Mouse (Mus musculus) small intestine, adult 2 months (tissue): ENCODE results near the gene 4932438A13Rik. TPM values are rescaled to one million over a fixed set of nuclear protein-coding genes. Genes with fewer than 3 reads are reported as not detected.

Source experiments
- H3K27ac ChIP-seq: fragments of 200-500 bp; 2 replicates; pipeline ENCODE4 v1.5.1; 2012; ENCODE audit warnings: low read depth, low read length, control low read depth, inconsistent platforms; ENCODE audit not compliant: insufficient read depth
- H3K27me3 ChIP-seq: fragments of 200-500 bp; 2 replicates; pipeline ENCODE4 v1.6.1; 2012; ENCODE audit warnings: mild to moderate bottlenecking, moderate library complexity, low read length, inconsistent platforms; ENCODE audit not compliant: control insufficient read depth, insufficient read depth
- H3K36me3 ChIP-seq: fragments of 200-500 bp; 2 replicates; pipeline ENCODE4 v1.6.1; 2012; ENCODE audit warnings: mild to moderate bottlenecking, low read length, control low read depth, inconsistent platforms; ENCODE audit not compliant: control insufficient read depth, insufficient read depth
- H3K4me1 ChIP-seq: fragments of 200-500 bp; 2 replicates; pipeline ENCODE4 v1.6.1; 2012; ENCODE audit warnings: low read length, inconsistent platforms, mixed read lengths; ENCODE audit not compliant: control insufficient read depth, insufficient read depth, insufficient read length
- H3K4me3 ChIP-seq: fragments of 200-500 bp; 2 replicates; pipeline ENCODE4 v1.5.1; 2012; ENCODE audit warnings: low read depth, mild to moderate bottlenecking, control low read depth, inconsistent platforms, low read length, moderate library complexity
- CTCF ChIP-seq: fragments of 200-500 bp; IDR thresholded peaks from 2 replicates; pipeline ENCODE4 v1.5.1; 2012; ENCODE audit warnings: low read depth, mild to moderate bottlenecking, control low read depth, inconsistent platforms, low read length, moderate library complexity, mixed read lengths; ENCODE audit not compliant: insufficient replicate concordance, insufficient read length; ENCODE audit errors: extremely low read depth
- POLR2A ChIP-seq: fragments of 200-500 bp; IDR thresholded peaks from 2 replicates; pipeline ENCODE4 v1.6.1; 2012; ENCODE audit warnings: low read depth, mild to moderate bottlenecking, control low read depth, inconsistent platforms, low read length, moderate library complexity
- WGBS: fragments of 180-500 bp; shearing (Covaris S2); methylation state at CpG from one replicate; pipeline ENCODE4 v1.1.7; 2018; 5-methylcytosine and 5-hydroxymethylcytosine counted together
- polyA plus RNA-seq: library from polyadenylated mRNA; depleted of rRNA; stranded (reverse); fragments of >200 nt; gene quantifications from 2 replicates; pipeline ENCODE4 v1.2.3, GENCODE M21; 2012; rRNA removed

The 4932438A13Rik gene
- polyA plus RNA-seq, result 5.4 and 13.3 TPM in 2 replicates

DNA sequence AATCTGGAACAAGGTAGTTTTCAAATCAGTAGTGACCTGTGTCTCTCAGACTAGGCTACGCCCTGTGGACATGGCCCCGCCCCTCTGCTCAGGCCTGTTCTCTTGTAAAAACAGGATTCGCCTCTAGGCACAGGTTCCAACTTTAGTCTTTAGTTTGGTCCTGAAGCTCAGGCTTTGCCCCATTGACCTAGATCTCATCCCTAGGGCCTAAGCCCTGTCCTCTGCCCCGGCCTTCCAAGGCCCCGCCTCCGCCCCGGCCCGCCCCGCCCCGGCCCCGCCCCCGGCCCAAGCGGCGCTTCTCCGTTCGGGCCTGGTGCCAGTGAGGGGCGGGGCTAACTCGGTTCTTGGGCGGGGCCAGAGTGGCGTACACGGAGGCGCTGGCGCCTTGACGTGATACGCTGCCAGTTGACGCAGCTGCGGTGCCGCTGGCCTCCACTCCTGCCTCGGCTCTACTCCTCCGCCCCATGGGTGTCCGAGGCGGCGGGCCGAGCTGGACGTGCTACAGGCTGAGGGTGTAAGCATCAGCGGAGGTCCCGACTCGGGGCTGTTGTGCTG lies at the start of gene 4932438A13Rik:
4932438A13Rik (plus strand) TSS at position 384 of the 555 bp plus-strand sequence.
- WGBS, result 1% methylated on average over 36 of the region's 38 CpGs
- TF ChIP-seq POLR2A (peak; percentile 86), CTCF (no peak)
- H3K36me3 ChIP-seq, result peaks cover 18% of the 10 kb centered on the region

DNA sequence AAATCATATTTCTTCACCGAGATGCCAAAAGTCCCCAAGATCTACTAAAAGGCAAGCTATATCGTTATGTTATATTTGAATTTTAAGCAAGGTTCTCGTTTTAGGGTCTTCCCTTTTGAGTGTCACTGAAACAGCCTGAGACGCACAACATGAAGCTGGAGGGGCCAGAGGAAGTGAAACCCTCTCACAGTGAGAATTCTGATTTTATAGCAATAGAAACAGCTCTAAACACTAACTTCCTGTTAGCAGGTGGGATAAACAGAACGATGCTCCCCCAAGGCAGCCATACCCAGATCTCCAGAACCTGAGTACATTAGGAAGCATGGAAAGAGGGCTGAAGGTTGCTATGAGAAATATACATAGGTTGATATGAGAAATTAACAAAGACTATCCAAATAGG lies 46.3 kb upstream of the 4932438A13Rik start:
- WGBS, result 76% methylated on average over 5 of the region's 5 CpGs
- no peak overlapping the region for H3K27ac ChIP-seq
- H3K4me3 ChIP-seq, result no peak overlapping the region
- no peaks in the 10 kb centered on the region for H3K27me3 ChIP-seq
- no peaks in the 10 kb centered on the region for H3K4me1 ChIP-seq
- no peaks in the 10 kb centered on the region for H3K36me3 ChIP-seq
- no peak for TF ChIP-seq POLR2A

More for the DNA sequence above, at the start of gene 4932438A13Rik:
- Histone ChIP-seq H3K4me1 (no peaks in the 10 kb centered on the region; the same call in 1 of the 2 replicates), H3K27me3 (no peaks in the 10 kb centered on the region), H3K27ac (peak within 1 kb of the TSS; percentile 87), H3K4me3 (peak within 1 kb of the TSS; percentile 83)

DNA sequence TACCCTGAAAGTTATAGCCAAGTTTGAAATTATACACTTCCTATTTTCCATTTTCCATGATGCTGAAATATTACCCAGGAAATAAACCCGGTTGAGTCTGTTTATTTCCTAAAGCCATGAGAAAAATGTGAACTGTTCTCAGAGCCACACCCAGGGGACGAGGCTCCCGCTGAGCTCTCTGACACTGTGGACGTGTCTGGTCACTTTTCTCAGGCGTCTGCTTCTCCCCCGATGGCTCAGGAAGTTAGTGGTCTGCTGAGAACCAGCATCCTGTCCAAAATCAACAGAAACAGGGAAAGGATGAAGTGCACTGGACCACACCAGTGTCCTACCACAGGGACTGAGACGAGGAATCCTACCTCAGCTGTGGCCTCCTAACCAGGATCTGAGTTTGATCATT lies 43.5 kb upstream of the 4932438A13Rik start:
- TF ChIP-seq POLR2A (no peak), CTCF (no peak)
- 45% methylated on average over 7 of the region's 7 CpGs for WGBS
- H3K4me3 ChIP-seq, result no peak overlapping the region
- H3K27me3 ChIP-seq, result no peaks in the 10 kb centered on the region
- no peaks in the 10 kb centered on the region for H3K36me3 ChIP-seq
- no peaks in the 10 kb centered on the region for H3K4me1 ChIP-seq
- no peak overlapping the region for H3K27ac ChIP-seq

DNA sequence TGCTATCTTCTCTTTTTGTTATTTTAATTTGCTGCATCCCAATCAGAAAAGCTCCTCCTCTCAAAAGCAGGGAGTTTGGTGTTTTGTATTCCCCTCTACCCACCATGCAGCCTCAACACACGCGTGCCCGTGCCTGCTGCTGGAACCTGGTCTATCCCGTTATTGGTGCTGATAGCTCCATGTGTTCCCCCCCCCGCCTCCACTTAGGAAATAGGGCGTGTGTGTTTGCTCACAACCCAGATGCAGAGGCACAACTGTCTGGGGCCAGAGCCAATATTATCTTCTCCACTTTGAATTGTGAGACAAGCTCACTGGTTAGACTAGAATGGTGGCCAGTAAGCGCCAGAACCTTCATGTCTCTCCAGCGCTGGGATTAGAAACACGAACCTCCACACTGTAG lies 41.9 kb upstream of the 4932438A13Rik start:
- Histone ChIP-seq H3K27me3 (no peaks in the 10 kb centered on the region), H3K4me3 (no peak overlapping the region), H3K36me3 (no peaks in the 10 kb centered on the region), H3K4me1 (no peaks in the 10 kb centered on the region), H3K27ac (no peak overlapping the region)
- WGBS, result 40% methylated on average over 9 of the region's 9 CpGs
- no peak for TF ChIP-seq CTCF
- TF ChIP-seq POLR2A, result no peak

DNA sequence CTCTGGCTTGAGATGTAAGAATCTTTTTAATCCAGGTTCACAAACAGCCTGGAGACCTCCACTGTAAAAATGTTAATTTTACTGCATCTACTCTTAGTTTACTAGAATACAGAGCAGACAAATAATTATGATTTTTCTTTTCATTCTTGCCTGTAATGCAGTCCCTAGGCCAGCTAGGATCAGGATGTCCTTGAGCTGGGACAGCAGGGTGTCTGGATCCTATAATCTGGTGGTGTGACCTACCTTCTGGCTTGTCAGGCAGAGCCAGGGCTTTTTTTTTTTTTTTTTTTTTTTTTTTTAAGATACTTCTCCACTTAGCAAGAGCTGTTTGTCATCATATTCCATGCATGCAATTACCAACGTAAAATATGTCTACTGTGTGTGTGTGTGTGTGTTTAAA lies 37.8 kb upstream of the 4932438A13Rik start:
- no peaks in the 10 kb centered on the region for H3K36me3 ChIP-seq
- WGBS, result 55% methylated on average over 1 of the region's 1 CpGs
- no peaks in the 10 kb centered on the region for H3K27me3 ChIP-seq
- H3K4me1 ChIP-seq, result no peaks in the 10 kb centered on the region
- TF ChIP-seq CTCF (no peak), POLR2A (no peak)
- no peak overlapping the region for H3K27ac ChIP-seq
- H3K4me3 ChIP-seq, result no peak overlapping the region

DNA sequence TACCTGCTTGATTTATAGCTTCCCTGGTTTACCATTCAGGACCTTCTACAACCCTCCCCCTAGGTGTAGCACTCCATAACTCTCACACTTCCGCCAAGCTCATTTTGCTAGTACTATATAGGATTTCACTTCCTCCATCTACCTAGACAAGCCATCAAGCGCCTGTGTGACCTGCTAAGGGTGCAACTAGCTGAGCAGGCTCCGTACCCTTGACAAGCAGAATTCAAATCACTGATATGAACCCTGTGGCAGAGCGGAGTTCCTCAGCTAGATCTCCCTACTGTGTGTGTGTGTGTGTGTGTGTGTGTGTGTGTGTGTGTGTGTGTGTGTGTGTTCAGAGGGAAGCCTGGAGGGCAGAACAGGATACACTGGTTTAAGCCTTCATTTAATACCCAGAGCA lies 37.4 kb upstream of the 4932438A13Rik start:
- Histone ChIP-seq H3K27me3 (no peaks in the 10 kb centered on the region), H3K36me3 (no peaks in the 10 kb centered on the region), H3K4me1 (no peaks in the 10 kb centered on the region), H3K27ac (no peak overlapping the region), H3K4me3 (no peak overlapping the region)
- WGBS, result 70% methylated on average over 4 of the region's 4 CpGs
- no peak for TF ChIP-seq POLR2A
- TF ChIP-seq CTCF, result no peak

DNA sequence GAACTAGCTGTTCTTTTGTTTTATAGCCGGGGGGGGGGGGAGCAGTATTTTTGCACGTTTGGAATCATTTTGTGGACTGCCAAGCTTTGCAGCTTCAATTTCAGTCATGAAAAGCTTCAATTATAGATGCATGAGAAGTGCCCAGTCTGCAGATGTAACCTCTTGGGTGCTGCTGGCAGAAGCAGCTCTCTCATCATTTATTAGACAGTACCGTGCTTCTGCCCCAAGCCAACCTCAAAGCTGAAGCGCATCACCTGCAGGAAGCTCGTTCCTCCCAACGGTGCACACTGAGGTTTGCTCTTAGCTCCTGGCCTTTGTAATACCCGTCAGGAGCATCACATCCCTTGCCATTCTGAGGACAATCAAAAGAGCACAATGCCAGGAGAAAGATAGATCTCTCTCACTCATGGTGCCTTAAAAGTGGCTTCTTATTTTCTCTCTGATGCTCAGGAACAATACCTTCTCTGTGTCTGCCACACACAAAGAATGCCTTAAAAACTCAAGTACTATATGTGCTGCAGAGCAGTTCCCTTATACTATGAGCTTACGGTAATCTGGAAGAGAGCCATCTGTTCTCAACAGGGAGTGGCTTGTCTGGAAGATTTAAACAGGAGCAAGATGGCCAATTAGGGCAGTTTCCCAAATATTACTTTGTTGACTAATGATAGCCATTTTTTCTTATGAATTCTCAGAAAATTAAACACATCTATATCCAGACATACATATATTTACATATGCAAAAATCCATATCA lies 35.5 kb upstream of the 4932438A13Rik start:
- no peaks in the 10 kb centered on the region for H3K4me1 ChIP-seq
- H3K4me3 ChIP-seq, result no peak overlapping the region
- no peaks in the 10 kb centered on the region for H3K36me3 ChIP-seq
- no peaks in the 10 kb centered on the region for H3K27me3 ChIP-seq
- 53% methylated on average over 8 of the region's 8 CpGs for WGBS
- H3K27ac ChIP-seq, result no peak overlapping the region
- TF ChIP-seq CTCF, result no peak
- no peak for TF ChIP-seq POLR2A
